Mouse (Mus musculus): Measurements from ENCODE around the gene Lpin3.

Lpin3 gene

DNA sequence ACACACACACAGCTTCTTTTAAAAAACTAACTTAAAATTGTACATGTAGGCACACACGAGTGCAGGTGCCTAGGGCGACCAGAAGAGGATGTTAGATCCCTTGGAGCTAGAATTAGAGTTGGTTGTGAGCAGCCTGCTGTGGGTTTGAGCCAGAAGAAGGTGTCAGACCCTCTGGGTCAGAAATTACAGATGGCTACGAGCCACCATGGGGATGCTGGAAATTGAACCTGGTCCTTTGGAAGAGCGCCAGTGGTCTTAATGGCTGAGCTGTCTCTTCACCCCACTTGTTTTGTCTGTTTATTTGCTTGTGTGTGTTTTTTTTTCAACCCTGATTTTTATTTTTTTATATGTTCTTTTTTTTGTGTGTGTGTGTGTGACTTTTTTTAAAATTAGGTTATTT lies 54.0 kb downstream of the Lpin3 start:
- no peak for DNase-seq (ENCODE audit: low read depth)

DNA sequence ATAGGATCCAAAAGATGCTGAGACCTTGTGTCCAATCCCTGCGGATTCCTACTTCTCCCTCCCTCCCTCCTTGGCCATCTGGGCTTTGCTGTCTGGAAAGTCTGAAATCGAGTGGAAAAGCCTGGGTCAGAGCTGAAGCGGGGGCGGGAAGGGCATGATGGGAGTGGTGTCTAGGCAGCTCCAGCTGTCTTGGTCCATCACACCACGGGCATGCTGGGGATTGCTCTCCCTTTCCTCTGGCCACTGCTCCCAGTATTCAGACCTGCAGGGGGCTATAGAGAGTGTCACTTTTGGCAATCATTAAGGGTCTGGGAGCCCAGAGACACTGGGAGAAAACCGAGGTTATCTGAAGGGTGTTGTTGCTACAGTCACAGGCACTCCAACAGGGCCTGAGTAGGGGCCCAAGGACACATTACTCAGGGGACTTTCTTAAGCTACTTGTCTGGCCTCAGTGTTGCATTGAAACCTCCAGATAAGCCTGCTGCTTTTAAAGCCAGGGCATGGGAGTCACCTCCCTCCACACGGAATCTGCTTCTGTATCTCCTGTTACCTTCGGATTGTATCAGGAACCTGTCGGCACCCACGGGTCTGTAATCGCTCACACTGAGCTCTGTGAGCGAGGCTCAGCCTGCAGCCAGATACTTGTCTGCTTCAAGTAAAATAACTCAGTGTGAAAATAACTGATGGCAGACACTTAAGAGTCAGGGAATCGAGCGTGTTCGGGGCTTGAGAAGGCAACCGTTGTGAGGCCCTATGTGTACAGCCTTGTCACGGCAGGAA lies 60.6 kb downstream of the Lpin3 start:
- no peak for DNase-seq (ENCODE audit: low read depth)

DNA sequence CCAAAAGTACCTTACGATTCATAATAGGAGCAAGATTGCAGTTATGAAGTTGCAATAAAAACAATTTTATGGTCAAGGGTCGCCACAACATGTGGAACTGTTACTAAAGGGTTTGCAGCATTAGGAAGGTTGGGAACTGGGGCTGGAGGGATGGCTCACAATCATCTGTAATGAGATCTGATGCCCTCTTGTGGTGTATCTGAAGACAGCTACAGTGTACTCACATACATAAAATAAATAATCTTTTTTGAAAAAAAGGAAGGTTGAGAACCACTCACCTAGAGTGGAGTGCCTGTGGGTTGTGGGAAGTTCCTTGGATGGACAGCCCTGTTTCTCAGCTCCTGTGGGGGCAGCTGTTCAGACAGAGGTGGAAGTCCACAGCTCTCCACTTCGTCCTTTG lies 62.0 kb downstream of the Lpin3 start:
- DNase-seq (ENCODE audit: low read depth) = no peak

DNA sequence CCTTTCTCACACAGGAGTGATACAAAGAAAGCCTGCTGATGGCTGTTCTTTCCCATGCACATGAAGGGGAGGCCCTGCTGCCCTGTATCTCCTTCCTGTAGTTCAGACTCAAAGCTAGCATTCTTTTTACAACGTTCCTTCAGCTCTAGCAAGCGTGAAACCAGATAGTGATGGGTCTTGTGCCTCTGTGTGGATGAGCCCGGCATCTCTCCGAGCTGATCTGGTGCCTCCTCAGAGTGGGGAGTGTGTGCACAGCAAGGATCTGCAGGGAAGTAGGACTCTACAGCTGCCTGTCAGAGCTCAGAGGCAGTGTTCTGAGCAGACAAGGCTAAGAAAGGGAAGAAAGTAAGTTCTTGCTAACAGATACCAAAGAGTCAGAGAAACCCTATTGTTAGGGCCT lies 71.1 kb downstream of the Lpin3 start:
- DNase-seq (ENCODE audit: low read depth) = no peak

DNA sequence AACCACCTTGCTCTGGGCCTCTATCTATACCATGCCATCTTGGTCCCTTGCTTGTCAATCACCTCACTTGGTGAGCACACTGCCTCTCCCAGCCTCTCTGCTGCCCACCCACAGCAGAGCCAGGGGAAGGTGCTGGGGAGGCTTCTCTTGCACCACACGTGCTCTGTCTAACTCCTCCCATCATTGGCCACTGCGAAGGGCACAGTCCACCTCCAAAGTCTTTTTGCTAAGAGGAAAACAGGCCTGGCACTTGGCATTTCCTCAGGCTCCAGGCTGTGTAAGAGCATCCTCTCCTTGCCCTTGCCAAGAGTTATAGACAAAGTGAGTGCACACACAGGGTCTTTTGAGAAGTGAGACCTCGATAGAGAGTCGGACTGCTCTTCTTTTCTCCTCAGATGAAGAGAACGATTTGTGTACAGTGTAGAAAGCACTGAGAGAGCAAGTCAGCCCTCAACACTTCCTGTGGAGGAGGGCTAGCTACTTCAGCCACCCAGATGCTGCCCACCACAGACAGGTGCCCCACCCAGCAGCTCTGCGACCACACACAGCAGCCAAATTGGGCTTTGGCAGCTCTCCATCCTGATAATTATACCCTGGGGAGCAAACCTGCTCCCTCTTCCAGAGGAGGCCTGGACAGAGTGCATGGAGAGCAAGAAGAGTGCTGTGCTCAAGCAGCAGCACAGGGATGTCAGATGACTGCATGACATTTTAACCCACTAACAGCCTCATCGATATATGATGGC lies 72.8 kb downstream of the Lpin3 start:
- no peak for DNase-seq (ENCODE audit: low read depth)

DNA sequence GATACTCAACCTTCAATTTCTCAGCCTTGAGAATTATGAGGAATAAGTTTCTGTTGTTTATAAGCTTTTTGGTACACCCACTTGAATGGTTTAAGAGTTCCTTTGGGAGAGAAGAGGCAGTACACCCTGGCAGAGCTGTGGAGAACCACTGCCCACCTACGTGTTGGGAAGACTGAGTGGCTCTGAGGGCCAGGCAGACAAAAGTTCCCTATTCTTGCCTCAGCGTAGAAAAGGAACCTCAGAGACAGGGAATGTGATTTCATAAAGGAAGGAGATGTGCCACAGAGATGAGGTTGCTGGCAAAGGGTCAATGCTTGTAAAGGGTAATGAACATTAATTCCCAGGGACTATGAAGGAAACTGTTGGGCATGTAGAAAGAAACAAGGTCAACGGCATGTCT lies 74.1 kb downstream of the Lpin3 start:
- no peak for DNase-seq (ENCODE audit: low read depth)

DNA sequence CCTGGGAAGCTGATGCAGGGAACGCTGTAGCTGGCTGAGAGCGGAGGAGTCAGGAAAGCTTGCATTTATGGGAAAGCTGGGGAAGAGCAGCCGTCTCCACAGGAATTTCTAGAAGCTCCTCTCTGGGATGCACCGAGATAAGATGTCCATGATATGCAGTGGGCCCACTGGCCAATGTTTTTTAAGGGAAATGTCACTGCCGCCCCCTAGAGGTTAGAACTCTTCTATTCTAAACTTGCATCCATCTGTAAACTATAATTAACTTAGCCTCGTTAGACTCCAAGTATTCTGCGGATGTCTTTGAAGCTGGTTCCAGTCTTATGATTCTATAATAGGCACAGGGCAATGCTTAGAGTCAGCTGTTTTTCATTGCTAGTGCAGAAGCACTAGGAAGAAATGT lies 74.9 kb downstream of the Lpin3 start:
- DNase-seq (ENCODE audit: low read depth) = no peak

Measured in 416B (cell line).